Mouse (Mus musculus) cerebellum, adult 11 months (tissue): ENCODE measurements at regions not wholly inside any gene's neighbourhood (a gene's known extent, or its start where the extent isn't known, plus 50 kb on each side); places are given as distances from the start of the nearest gene placed in this dataset.
"Not testable (repeated sequence)": the region's sequence is repeated elsewhere in the genome, so short reads cannot be mapped to it uniquely, and the experiment has no call there.

Experiments used
- DNase-seq: peaks from one replicate; pipeline ENCODE4 v3.0.0; 2022

GRCm38 (mm10) chr12:77086931-77087330 is 124.9 kb upstream of the Max start:
- not testable (repeated sequence) for DNase-seq

- no peak for DNase-seq
Measured at GRCm38 (mm10) chr12:77085894-77086293, 123.9 kb upstream of the Max start.

GRCm38 (mm10) chr12:77085244-77085643 is 123.2 kb upstream of the Max start:
- no peak for DNase-seq

- no peak for DNase-seq
Measured at GRCm38 (mm10) chr12:77084744-77085143, 122.7 kb upstream of the Max start.

- no peak for DNase-seq
Measured at GRCm38 (mm10) chr12:77084343-77084742, 122.3 kb upstream of the Max start.

- DNase-seq: no peak
Measured at GRCm38 (mm10) chr12:77083760-77084159, 121.8 kb upstream of the Max start.

DNA sequence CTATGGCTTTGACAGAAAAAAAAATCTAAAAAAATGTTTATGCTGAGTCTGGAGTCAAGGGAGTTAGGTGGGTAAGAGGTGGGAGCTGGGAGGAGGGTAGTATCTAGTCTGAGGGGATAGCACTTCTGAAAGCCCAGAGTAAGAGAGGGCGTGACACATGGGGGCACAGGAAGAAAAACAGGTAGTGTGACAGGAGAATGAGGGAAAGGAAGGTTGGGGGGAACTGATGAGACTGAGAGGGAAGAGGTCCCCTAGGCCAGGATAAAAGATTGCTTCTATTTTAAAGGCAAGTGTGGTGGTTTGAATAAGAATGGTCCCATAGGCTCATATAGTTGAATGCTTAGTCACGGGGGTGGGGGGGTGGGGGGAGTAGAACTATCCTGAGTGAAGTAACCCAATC is 119.8 kb upstream of the Max start:
- no peak for DNase-seq

DNA sequence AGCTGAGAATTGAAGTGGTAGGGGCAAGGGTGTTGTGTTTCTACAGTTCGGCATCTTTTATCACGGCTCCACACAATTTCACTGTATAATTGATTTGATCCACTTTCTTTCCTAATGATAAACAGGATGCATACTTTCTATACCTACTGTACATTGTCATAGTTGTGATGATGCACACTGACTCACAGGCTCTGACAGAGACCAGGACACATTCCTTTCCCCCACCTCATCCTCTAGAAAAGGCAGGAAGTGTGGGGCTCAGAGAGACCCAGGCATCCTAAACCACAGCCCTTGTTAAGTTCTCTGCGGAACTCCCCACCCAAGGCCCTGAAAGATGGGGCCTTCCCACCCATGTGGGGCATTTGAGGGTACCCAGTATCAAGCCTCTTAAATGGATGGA is 117.5 kb upstream of the Max start:
- no peak for DNase-seq

- no peak for DNase-seq
Measured at GRCm38 (mm10) chr12:77076678-77077077, 114.7 kb upstream of the Max start.

GRCm38 (mm10) chr12:77074602-77075001 is 112.6 kb upstream of the Max start:
- no peak for DNase-seq

GRCm38 (mm10) chr12:77071700-77072099 is 109.7 kb upstream of the Max start:
- no peak for DNase-seq

DNA sequence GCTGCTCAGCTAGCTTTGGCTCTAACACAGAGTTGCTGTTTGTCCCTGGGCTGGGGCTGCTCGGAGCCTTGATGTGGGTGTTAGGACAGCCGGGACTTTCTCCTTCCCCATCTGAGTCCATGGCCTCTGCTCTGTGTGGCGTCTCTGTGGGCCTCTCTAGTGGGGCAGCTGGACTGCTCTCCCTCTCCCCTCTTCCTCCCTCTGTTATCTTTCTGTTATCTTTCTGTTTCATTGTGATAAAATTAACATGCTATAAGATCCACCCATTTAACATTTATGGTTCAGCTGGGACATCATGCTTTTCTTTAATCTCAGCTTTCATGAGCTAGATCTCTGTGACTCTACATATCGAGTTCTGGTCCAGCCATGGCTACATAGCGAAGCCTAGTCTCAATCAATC is 105.9 kb upstream of the Max start:
- DNase-seq: no peak

- DNase-seq: no peak
Measured at GRCm38 (mm10) chr12:77067115-77067514, 105.1 kb upstream of the Max start.

DNA sequence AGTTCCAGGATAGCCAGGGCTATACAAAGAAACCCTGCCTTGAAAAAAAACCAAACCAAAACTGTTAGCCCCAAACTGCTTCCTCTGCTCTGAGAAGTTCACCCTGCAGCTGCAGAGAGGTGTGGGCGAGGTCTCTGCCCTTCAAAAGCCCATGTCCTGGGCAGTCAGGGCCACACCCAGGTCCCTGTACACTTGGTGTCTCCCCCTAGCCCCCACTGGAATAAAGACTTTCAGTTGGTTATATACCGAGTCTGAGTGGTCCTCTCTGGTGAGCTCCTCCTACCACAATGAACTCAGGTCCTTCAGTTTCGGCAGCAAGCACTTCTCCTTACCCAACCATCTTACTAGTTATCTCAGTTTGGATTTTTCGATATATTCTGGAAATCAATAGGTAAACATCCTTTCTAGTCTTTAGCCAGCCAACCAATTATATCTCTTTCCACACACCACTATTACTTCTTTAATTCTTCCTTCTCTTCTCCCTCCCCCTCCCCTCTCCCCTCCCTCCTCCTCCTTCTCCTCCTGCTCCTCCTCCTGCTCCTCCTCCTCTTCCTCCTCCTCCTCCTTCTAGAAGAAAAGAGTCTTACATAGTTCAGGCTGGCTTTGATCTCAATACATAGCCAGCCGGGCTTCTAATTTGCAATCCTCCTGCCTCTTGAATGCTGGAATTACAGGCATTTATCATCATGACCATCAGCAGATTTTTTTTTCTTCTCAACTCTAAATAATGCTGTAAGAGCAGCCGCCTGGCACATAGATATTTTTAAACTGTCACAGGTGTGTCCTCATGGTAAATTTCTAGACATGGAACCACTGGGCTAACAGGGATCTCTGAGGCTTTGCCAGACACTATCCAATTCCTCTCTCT is 103.9 kb upstream of the Max start:
- no peak for DNase-seq

- no peak for DNase-seq
Measured at GRCm38 (mm10) chr12:77064048-77064447, 102.0 kb upstream of the Max start.

DNA sequence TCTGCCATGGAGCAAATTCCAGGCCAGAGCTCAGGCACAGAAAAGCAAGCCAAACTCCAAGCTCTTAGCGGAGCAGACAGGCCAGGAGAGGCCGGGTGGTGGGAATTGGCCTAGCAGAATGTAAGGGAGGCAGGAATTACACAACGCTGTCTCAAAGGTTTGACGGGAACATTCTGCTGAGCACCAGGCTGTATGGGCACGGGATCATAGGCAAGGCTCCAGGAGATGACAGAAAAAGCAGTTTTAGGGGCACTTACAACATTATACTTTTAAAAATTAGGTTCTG is 99.5 kb upstream of the Max start:
- DNase-seq: no peak

GRCm38 (mm10) chr12:77060766-77061561 is 99.0 kb upstream of the Max start:
- no peak for DNase-seq

DNA sequence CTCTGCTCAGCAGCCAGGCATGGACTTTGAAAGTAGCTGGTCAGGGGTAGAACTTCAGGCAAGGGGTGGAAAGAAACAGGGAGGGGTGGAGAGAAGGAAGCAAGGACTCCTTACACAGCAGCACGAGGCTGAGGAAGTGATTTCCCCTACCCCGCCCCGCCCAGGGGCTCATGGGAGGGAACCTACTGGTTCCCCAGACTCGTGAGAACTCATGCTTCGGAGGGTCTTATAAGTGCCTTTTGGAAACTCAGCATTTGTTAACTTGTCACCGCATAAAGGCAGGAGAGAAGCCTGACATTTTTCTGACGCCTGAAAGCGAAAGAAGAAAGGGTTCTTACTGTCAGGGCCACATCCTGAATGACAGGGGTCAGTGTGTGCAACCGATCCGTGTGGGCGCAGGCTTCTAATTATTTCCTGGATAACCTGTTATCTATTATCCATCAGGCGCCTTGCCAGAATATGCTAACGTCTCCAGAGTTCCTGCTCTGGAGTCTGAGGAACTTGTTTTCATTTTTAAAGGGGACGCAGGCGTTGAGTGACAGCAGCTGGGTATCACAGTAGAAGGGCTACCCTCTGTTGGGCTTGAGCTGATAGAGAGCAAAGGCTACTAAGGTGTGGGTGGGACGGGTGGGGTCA is 98.2 kb upstream of the Max start:
- no peak for DNase-seq

DNA sequence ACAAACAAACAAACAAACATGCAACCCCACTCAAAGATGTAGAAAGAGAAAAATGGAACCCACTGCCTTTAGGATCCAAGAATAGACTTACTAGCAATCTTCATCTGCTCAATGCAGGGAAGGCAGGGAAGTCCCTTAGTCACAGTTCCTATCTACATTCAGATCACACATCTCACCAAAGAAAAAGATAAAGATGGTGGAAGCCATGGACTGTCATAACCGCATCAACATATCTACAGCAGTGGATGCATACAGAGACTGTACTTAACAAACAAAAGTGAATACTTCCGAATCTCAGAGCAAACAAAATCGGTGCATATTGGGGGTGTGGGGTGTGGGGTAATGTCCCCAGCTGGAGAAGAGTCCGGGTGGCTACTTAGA is 97.7 kb upstream of the Max start:
- DNase-seq: no peak

GRCm38 (mm10) chr12:77058596-77059190 is 96.7 kb upstream of the Max start:
- DNase-seq: no peak

DNA sequence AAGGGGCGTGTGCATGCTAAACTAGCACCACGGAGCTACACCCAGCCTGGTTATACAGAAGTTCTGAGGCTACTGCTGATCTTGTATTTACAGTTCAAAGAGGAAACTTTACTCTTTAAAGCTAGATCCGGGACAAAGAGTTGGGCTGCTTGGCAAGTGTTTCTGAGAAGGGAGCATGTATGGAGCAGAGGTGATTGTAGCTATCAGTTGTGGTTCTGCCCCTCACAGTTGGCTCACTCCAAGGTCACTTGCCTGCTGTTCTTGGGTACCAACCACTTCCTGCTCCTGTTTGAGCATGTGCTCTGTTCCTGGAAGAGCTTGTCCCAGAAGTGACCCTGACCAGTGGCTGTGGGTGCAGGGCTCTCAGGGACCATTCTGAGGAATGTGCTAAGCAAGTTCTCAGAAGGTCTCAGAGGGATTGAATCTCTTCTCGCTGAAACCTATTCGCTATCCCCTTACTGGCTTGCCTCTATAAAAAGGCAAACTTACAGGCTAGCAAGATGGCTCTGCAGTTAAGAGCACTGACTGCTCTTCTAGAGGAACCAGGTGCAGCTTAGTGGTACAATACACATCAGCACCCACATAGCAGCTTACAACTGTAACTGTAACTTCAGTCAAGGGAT is 94.9 kb upstream of the Max start:
- no peak for DNase-seq

GRCm38 (mm10) chr12:77054700-77055099 is 92.7 kb upstream of the Max start:
- DNase-seq: no peak

GRCm38 (mm10) chr12:77054211-77054610 is 92.2 kb upstream of the Max start:
- DNase-seq: no peak
